Mouse (Mus musculus): ENCODE data around the gene Vps13d. TPM values are rescaled to one million over a fixed set of nuclear protein-coding genes. Genes with fewer than 3 reads are reported as not detected.

Gene Vps13d
- total RNA-seq, 2 experiments from 2014 or later, result 22.7 to 25.9 TPM

DNA sequence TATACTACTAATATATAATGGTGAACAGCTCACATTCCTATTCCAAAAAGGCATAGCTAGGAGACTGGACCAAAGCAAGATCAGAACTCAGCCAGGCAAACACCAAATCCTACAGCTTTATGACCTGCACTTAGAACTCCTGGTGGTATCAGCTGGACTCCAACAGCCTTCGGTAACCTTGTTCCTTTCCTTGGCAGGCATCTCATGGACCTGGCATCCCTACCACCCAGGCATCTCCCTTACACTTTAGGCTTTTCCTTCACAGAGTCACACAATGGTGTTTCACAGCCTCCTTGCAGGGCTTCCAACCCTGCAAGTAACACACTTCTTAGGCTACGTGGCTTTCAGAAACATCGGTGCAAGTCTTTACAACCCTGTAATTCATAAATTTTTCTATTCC is 226.4 kb downstream of the Vps13d start:
- intact Hi-C loops (cut with DNase I; ENCODE audit: low total_unique reads), result no loop called here
- no peak for DNase-seq

DNA sequence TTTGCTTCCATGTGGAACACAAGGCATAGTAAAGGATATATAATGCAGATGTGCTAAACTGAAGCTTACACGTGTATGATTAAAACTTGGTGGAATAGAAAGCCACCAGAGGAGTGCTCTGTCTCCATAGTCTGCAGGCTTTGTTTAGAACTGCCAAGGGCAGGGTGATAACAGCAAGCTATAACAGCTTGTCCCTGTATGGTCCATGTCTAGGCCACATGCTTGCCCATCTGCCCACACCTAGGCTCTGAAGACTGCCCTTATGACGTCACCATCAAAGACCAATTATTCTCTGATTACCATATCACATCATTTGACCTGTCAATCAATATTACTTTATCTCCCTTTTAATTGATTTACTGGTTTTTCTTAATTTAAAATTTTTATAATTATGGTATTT is 229.6 kb downstream of the Vps13d start:
- DNase-seq, result no peak

DNA sequence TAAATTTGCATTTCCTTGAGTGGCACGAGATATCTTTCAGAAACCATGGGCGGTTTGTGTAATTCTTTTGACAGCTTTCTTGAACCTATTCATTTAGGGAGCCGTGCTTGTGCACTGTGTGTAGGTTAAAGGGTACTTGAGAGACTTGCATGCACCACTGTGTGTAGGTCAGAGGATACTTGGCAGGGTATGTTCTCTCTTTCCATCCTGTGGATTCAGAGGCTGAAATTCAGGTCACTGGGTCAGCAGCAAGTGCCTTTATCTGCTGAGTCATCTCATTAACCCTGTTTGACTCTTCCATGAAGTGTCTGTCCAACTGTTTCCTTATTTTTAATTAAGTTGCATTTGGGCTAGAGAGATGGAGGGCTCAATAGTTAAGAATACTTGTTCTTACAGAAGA is 233.1 kb downstream of the Vps13d start:
- intact Hi-C loops (cut with DNase I; ENCODE audit: low total_unique reads), result no loop called here
- DNase-seq, result no peak

More for the DNA sequence above, 229.6 kb downstream of the Vps13d start:
- intact Hi-C loops (cut with DNase I; ENCODE audit: low total_unique reads), result no loop called here

DNA sequence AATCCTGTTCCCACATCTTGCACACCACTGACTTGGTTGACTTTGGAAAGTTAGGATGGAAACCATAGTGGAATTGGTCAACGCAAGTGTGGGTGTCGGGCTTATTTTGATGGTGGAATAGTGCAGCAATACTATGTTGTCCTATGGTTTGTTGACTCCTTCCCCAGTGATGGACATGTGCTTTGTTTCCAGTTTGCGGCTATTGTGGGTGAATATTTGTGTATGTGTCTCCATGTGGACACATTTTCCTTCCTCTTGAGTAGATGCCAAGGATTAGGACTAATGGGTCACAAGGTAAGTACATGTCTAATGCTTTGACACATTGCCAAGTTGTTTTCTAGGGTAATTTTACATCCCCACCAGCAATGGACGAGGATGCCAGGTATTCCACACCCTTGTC is 233.6 kb downstream of the Vps13d start:
- intact Hi-C loops (cut with DNase I; ENCODE audit: low total_unique reads), result no loop called here

DNA sequence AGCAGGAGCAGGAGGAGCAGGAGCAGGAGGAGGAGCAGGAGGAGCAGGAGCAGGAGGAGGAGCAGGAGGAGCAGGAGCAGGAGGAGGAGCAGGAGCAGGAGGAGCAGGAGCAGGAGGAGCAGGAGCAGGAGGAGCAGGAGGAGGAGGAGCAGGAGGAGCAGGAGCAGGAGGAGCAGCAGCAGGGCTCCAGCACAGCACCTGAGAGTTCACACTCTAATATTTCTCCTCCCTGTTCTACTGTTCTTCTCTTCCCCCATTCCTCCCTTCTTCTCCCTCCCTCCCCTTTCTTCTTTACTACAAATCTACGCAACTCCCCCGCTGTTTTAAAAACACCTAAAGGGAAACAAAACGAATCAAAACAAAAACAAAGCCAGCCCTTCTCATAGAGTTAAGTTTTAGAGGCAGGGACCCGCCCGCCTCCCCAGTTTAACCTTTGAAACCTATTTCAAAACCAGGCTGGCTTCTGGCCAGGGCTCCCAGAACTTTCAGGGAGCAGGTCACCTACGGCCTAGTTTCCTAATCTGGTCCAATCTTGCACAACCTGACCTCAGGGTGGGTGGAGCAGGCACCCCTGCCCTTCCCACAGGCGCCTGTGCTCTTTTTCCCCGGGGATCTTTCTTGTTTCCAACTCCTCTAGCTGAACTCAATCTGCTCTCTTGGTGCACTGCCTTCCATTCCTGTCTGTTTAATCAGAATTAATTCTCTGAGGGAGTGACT is 234.5 kb downstream of the Vps13d start:
- peak; percentile 33 for DNase-seq
- intact Hi-C loops (cut with DNase I; ENCODE audit: low total_unique reads), result no loop called here

More for the DNA sequence above, 233.6 kb downstream of the Vps13d start:
- DNase-seq, result no peak

DNA sequence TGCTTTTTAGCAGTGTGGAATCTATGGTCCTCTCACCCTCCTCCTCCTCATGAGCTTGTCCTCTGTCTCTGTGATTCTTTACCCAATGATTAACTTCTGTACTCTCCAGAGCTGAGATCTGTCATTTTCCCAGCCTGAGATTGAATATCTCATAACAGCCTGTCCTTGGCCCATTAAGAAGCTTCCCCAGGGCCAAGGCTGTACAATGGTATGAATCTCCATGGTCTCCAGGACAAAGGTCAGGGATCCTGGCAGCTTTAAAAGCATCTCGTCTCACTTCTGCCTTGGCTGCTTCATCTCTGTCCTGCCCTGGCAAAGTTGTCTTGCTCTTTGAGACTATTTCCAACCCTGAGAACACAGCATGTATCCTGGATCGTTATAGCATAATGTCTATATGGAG is 237.1 kb downstream of the Vps13d start:
- intact Hi-C loops (cut with DNase I; ENCODE audit: low total_unique reads), result no loop called here
- no peak for DNase-seq

DNA sequence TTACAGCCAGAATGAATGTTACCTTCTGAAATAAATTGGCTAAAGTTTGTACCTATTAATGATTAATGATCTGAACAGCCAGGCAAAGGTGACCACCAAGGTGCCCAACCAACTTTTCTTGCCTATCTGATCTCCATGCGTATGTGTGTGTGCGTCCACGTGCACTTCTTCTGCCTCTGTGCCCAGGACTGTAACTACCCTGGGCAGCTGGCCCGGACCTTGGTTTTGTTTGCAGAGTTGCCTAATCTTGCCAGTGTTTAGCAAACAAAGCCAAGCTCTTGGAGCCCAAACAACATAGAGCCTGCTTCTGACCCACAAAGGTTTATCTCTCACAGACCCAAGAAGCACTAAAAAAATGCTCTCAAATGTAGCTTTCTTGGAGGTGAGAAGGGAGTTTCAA is 237.6 kb downstream of the Vps13d start:
- no peak for DNase-seq
- intact Hi-C loops (cut with DNase I; ENCODE audit: low total_unique reads), result no loop called here

DNA sequence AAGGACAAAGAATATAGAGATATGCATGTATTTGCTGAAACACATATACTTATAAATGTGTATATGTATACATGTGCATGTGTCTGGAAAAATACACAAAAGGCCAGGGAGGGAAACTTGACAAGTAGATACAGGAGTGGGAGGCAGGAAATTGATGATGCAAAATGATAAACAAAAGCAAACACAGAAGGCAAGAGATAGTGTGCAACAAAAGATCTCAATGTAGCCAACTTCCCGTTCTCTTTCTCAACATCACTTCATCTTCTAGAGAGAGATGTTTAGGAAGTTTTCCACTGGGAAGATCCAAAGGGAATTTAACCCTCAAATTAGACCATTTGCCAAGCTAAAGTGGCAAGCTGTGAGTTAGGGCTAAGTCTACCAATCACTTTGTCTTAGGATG is 238.5 kb downstream of the Vps13d start:
- intact Hi-C loops (cut with DNase I; ENCODE audit: low total_unique reads), result no loop called here
- no peak for DNase-seq

DNA sequence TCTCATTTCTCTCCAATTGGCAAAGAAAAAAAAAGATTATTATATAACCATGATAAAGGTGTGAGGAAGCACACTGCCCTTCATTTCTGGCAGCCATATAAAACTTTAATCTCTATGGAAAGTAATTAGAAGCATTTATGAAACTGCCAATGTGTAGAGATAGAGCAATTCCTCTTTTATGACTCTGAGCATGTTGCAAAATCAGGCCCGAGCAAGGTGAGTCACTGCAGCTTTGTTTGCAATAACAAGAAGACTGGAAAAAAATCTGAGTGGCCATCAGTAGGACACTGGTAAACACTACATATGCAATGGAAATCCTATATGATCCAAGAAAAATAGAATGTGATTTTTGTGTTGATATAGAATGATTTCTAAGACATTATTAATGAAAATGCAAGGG is 238.9 kb downstream of the Vps13d start:
- intact Hi-C loops (cut with DNase I; ENCODE audit: low total_unique reads), result no loop called here
- no peak for DNase-seq

DNA sequence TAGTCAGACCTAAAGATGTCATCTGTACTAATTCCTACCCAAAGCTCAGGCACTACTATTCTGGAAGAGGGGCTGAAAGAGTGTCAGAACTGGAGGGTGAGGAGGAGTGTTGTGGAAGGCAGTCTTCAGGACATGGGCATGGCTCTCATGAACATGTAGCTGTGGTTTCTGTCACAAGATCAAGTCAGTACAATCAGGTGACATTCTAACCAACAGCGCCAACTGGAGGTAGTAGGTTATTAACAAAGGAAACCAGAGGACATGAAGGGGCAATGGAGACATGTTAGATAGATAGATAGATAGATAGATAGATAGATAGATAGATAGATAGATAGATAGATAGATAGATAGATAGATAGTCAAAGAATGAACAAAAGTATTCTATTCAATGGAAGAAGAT is 241.4 kb downstream of the Vps13d start:
- intact Hi-C loops (cut with DNase I; ENCODE audit: low total_unique reads), result no loop called here
- no peak for DNase-seq

DNA sequence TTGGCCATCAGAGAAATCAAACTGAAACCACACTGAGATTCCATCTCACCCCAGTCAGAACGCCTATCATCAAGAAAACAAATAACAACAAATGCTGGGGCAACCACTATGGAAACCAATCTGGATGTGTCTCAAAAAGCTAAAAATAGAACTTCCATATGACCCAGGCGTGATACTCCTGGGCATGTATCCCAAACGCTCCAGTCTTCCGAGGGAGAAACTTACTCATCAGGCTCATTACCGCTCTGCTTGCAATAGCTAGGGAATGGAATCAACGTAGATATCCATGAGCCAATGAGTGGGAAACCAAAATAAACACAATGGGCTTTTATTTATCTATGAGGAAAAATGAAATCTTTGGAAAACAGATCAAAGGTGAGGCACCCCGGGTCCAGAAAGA is 242.9 kb downstream of the Vps13d start:
- intact Hi-C loops (cut with DNase I; ENCODE audit: low total_unique reads), result no loop called here
- DNase-seq, result no peak

DNA sequence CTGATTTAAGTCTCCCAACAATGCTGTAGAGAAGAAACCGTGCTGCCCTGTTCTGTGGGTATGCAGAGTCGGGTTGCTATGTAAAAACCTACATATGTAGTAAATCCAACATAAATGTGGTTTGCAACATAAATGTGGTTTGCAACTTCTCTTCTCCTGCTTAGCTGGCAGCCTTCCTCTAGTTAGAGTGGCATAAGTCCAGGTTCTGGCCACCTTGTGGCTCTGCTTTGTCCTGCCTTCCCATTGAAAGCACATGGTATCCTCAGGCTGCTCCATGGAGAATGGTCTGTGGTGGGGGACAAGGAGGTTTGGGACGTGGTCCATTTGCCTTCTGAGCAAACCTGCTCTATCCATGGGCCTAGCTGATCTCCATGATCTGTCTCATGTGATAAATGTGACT is 243.9 kb downstream of the Vps13d start:
- intact Hi-C loops (cut with DNase I; ENCODE audit: low total_unique reads), result no loop called here
- no peak for DNase-seq

DNA sequence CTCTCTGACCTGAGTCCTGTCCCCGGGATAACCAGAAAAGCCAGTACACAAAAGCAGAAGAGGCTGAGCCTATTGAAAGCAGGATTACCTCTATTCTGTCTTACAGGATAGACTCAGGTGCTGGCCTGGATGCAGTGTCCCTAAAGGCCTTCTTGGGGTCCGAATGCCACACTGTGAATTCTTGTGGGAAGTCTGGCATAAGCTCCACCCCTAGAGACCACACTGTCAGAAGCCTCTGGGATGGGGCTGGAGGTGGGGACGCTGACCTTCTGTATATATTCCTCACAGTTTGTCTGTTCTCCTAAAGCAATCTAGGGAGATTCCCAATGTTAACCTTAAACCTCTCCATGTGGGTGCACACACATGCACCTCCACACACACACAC is 244.5 kb downstream of the Vps13d start:
- no peak for DNase-seq
- intact Hi-C loops (cut with DNase I; ENCODE audit: low total_unique reads), result no loop called here

DNA sequence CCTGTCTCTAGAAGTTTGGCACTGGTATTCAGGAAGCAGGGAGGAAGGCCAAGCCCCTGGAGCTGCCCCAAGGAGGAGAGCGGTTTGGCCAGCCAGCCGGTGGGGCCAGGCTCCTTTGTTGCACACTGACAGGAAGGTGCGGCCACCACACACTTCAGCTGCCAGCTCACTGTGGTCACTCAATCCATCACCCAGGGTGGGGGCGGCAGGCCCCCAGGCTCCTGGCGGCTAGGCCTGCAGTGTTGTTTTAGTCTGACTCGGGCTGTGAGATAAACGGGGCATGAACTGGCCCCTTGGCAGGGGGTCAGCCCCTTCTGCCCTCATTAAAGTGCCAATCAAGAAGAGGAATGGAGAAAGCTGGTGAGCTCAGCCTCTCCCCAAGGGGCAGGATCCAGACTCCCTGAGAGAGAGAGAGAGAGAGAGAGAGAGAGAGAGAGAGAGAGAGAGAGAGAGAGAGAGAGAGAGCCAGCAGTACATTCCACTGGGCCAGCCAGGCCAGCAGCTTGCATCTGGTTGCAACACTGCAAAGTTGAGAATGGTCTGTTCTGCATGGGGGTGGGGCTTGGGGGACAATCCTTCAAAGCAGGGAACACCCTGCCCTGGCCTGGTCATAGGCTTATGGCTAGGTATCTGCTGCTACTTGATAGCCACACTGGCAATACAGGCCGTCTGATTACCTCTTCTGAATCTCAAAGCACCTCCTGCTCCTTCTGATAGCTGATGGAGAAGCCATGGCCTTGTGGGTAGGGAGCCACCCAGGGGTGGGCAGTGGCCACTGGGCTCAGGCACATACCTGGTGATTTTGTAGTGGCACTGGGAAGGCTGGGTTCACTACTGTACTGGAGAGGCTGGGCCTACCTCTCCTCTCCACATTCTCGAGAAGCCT is 245.1 kb downstream of the Vps13d start:
- DNase-seq, result peak; percentile 74
- intact Hi-C loops (cut with DNase I; ENCODE audit: low total_unique reads), result no loop called here

DNA sequence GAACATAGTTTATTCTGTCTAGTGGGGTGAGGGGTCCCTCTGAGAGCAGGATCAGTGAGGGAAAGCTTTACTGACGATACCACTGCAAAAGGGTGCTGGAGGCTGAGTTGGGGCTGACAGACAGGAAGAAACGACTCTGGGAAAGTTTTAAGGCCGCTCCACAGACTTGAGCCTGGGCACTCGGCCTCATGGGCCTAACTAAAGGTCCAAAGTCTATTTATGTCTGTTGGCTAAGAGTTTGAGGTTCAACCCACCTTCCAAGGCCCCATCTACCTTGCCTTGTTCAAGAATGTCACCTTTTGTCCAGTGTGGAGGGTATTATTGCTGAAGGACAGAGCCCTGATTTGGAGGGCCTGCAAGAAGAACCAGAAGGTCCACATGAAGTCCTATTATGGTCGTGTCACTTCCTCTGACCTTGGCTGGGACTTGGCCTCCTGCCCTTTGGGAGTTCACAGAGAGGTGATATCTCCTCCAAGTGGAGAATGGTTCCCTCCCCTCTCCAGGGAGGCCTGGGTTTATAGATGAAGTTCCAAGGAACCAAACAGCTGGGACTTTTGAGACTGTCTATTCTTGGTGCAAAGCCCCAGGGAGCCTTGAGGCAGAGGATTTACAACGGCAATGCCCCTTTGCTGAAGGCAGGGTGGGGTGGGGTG is 246.9 kb downstream of the Vps13d start:
- peak; percentile 76 for DNase-seq
- intact Hi-C loops (cut with DNase I; ENCODE audit: low total_unique reads), result no loop called here

DNA sequence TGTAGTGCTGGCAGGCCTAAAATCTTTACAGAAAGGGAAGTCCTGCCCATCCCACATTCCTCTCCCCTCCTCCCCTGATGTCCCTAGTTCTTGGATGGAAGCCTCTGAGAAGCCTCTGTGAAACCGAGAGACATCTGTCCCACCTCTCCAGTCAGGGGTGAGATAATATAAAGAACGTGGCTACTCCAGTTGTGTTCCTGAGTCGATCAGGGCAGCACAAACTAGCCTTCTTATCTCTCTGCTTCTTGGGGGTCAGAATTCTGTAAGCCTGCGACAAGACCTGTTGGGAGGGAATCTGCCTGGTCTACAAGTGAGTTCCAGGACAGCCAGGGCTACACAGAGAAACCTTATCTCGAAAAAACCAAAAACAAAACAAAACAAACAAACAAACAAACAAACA is 251.5 kb downstream of the Vps13d start:
- DNase-seq, result no peak
- intact Hi-C loops (cut with DNase I; ENCODE audit: low total_unique reads), result no loop called here

DNA sequence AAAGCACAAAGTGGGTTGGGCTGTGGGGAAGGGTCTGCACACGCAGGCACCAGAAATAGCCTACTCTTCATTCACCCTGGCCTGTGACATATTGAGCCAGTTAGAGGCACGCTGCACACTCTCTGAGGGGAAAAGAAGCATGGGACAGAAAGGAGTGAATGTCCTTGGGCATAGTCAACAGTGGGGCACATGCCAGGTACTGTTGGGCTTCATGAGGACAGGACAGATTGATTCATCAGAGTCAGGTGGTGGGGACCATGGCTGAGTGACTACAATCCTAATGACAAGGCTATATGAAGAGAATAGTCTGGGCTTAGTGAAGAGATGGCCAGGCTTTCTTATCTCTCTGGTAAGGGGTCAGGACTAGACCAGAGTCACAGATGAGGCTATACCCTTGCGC is 252.4 kb downstream of the Vps13d start:
- intact Hi-C loops (cut with DNase I; ENCODE audit: low total_unique reads), result no loop called here
- DNase-seq, result no peak

DNA sequence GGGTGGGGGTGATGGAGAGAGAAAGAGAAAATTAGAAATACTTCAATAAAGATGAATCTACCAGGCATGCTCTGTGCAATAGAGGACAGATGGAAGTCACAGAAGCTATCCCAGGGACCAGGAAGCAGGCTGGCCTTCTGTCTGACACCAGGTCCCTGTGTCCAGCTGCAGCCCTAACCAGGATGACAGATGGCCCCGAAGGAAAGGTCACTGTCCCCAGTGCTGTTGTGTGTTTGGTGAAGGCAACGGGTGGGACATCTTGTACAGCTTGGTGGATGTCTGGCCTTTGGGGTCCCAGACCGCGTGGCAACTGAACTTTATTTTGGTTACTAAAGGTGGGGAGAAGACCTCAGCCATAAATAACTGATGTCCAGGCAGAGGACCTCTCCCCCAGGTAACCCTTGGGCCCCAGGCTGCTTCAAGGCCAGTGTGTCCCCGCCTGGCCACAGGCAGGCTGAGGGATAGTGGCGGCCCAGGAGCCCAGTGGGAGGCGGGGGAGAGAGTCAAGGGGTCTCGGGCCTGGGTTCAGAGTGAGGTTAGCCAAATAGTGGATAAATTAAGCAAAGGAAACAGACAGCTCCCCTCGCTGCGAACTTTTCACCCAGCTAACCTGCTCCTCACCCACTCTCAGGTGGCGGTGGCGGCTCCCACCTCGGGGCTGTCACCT is 253.9 kb downstream of the Vps13d start:
- intact Hi-C loops (cut with DNase I; ENCODE audit: low total_unique reads), result no loop called here
- no peak for DNase-seq

DNA sequence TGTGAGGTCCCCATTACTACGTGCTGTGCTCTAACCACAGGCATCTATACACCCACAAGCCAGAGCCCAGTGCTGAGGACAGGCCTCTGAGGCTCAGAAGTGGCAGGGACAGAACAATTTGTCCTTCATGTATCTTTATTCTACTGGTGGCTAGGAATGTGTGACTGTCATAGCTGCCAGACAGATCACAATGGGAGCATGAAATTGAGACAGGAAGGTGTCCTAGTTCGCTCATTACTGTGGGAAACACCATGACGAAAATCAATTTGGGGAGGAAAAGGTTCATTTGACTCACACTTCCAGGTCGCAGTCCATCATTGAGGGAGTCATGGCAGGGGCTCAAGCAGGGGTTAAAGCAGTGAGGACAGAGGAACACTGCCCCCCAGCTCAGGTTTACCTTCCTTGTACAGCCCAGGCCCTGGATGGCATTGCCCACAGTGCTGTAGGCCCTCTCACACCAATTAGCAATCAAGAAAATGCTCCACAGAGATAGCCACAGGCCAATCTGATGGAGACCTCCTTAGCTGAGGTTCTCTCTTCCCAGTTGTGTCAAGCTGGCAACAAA is 254.9 kb downstream of the Vps13d start:
- DNase-seq, result no peak
- intact Hi-C loops (cut with DNase I; ENCODE audit: low total_unique reads), result no loop called here

Data from gastrocnemius, postnatal 14 days (tissue).